Mouse (Mus musculus) midbrain, embryonic 15.5 days (tissue): ENCODE data around the gene Nap1l5. TPM values are rescaled to one million over a fixed set of nuclear protein-coding genes. Genes with fewer than 3 reads are reported as not detected.
A peak's percentile ranks its signal among the peaks of the same experiment; 100 is the strongest.

ENCODE experiments used
- ATAC-seq: fragments of 200-750 bp; cut with Nextera tagmentation; replicated peaks from 2 replicates; pipeline ENCODE4 v1.8.0; 2017; ENCODE audit warnings: moderate TSS enrichment
- H3K27ac ChIP-seq: fragments of 300-500 bp; sonication (generic); 2 replicates; pipeline ENCODE4 v1.5.1; 2015; ENCODE audit warnings: mild to moderate bottlenecking, inconsistent platforms
- H3K27me3 ChIP-seq: fragments of 300-500 bp; sonication (generic); replicated peaks from 2 replicates; pipeline ENCODE4 v1.6.1; 2015; ENCODE audit warnings: inconsistent platforms
- H3K36me3 ChIP-seq: fragments of 300-500 bp; sonication (generic); replicated peaks from 2 replicates; pipeline ENCODE4 v1.6.1; 2015; ENCODE audit warnings: inconsistent platforms
- H3K4me1 ChIP-seq: fragments of 300-500 bp; sonication (generic); 2 replicates; pipeline ENCODE4 v1.6.1; 2015; ENCODE audit warnings: inconsistent platforms
- H3K4me2 ChIP-seq: fragments of 300-500 bp; sonication (generic); 2 replicates; pipeline ENCODE4 v1.6.1; 2015; ENCODE audit warnings: inconsistent platforms, mild to moderate bottlenecking, moderate library complexity
- H3K4me3 ChIP-seq: fragments of 300-500 bp; sonication (generic); 2 replicates; pipeline ENCODE4 v1.5.1; 2015; ENCODE audit warnings: mild to moderate bottlenecking, inconsistent platforms
- H3K9ac ChIP-seq: fragments of 300-500 bp; sonication (generic); 2 replicates; pipeline ENCODE4 v1.6.1; 2015; ENCODE audit warnings: mild to moderate bottlenecking, inconsistent platforms
- H3K9me3 ChIP-seq: fragments of 300-500 bp; sonication (generic); 2 replicates; pipeline ENCODE4 v1.6.1; 2016; ENCODE audit warnings: inconsistent platforms
- WGBS: fragments of 180-500 bp; shearing (Covaris S2); methylation state at CpG from one replicate; pipeline ENCODE4 v1.1.7; 2015; ENCODE audit warnings: mixed read lengths; 5-methylcytosine and 5-hydroxymethylcytosine counted together
- polyA plus RNA-seq: library from polyadenylated mRNA; unstranded; fragments of >200 nt; fragmentation: Nextera tagmentation; extraction: Ambion mirVana; gene quantifications from 2 replicates; pipeline ENCODE4 v1.2.1, GENCODE M21; 2015

Nap1l5 gene
- polyA plus RNA-seq, 1 experiment from 2014 or later, result 248 TPM

DNA sequence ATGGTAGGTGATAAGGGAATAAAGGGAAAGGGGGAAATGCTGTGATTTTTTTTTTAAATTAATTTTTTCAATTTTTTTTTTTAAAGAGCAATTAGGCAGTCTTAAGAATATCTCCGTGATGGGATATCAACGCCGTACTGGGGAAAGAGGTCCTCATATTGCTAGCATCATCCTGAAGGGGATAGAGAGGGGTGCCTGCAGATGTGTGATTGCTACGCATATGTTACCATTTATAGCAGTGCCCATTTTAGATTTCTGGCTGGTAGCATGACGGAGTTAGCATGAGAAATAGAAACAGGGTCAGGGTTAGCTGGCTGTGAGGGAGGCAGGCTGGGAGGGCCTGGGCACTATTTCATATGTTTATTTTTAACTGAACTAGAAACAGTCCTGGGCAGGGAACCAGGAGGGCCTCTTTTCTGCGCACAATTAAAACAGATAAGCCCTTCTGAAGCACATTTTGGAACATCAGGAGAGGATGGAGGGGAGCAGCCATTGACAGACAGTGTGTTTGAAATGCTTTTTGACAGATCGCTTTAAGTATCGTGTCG lies 44.4 kb downstream of the Nap1l5 start:
- Histone ChIP-seq H3K36me3 (no peaks in the 10 kb centered on the region), H3K27ac (no peak overlapping the region), H3K4me2 (no peak overlapping the region), H3K9me3 (no peaks in the 10 kb centered on the region), H3K4me1 (0 out of 2 replicates have a peak, but pooled peaks cover 6% of the 10 kb centered on the region), H3K4me3 (no peak overlapping the region), H3K9ac (no peak overlapping the region), H3K27me3 (no peaks in the 10 kb centered on the region)
- no peak; the same call in 1 of the 2 replicates for ATAC-seq
- WGBS, result 68% methylated on average over 9 of the region's 9 CpGs

DNA sequence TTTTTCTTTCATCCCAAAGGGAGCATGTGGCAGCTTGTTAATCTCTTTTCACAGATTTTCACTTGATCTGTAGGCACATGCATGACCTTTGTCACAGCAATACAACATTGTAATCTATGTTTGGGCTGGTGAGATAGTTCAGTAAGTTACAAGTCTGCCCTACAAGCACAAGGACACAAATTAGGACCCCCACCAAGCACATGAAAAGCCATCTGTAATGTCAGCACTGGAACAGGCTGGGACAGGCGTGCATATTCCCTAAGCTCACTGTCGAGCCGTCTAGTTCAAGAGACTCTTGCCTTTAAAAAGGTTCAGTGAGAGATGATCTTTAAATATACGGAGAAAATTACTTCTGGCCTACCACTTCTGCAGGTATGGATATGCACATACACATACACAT lies 47.4 kb downstream of the Nap1l5 start:
- Histone ChIP-seq H3K4me1 (peaks cover 14% of the 10 kb centered on the region), H3K27ac (no peak overlapping the region), H3K4me2 (no peak overlapping the region), H3K27me3 (no peaks in the 10 kb centered on the region), H3K9me3 (no peaks in the 10 kb centered on the region), H3K4me3 (no peak overlapping the region), H3K36me3 (no peaks in the 10 kb centered on the region), H3K9ac (no peak overlapping the region)
- ATAC-seq, result no peak
- WGBS, result 70% methylated on average over 4 of the region's 4 CpGs

DNA sequence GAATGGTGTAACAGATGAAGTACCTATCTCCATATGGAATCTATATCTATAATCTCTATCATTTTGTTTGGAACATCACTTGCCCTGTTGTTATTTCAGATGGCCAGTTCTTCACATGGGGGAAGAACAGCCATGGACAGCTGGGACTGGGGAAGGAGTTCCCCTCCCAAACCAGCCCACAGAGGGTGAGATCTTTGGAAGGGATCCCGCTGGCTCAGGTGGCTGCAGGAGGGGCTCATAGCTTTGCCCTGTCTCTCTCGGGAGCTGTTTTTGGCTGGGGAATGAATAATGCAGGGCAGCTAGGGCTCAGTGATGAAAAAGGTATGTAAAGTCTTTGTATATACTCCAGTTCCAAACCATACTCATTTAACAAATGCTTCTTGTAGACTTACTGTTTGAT lies 50.4 kb downstream of the Nap1l5 start:
- 56% methylated on average over 2 of the region's 2 CpGs for WGBS
- Histone ChIP-seq H3K9ac (no peak overlapping the region), H3K4me2 (no peak overlapping the region), H3K27ac (no peak overlapping the region), H3K4me3 (no peak overlapping the region), H3K4me1 (peaks cover 8% of the 10 kb centered on the region), H3K36me3 (no peaks in the 10 kb centered on the region), H3K27me3 (no peaks in the 10 kb centered on the region), H3K9me3 (no peaks in the 10 kb centered on the region)
- ATAC-seq, result no peak

DNA sequence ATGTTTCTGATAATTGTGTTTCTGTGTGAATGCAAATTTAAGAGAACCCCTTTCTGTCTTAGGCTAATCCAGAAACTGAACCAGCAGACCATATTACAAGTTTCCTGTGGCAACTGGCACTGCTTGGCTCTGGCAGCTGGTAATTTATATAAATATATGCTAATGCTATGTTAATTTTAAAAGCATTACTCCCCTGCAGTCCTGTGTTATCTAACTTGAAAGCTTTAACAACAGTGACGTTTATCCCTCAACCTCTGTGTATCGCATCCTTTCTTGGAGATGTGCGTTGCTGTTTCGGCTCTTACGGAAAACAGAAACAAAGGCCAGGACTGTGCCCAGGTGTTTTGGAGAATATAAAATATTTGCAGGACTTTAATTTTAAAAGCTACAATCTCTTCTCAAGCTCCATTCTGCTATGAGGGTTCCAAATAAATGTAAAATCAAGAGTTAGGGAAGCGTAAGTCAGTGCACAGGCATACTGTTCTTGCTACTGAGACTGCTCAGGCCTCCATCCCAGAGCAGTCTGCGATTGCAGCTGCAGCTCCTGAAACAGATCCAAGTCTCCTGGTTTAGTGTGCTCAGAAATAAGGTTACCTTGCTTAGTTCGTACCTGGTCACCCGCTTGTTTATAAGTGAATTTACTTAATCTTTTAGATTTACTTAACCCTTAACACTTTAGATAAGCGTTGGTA lies 51.1 kb downstream of the Nap1l5 start:
- Histone ChIP-seq H3K27me3 (no peaks in the 10 kb centered on the region), H3K9me3 (no peaks in the 10 kb centered on the region), H3K27ac (peak overlapping the region; percentile 70), H3K4me3 (no peak overlapping the region), H3K9ac (no peak overlapping the region), H3K36me3 (no peaks in the 10 kb centered on the region), H3K4me2 (no peak overlapping the region), H3K4me1 (peaks cover 8% of the 10 kb centered on the region)
- WGBS, result 60% methylated on average over 10 of the region's 10 CpGs
- ATAC-seq, result peak; percentile 70

Other genes with a start within 250 kb of the Nap1l5 start
- 28.4 and 31.3 TPM in 2 replicates for gene Herc3, start 75.6 kb downstream of the Nap1l5 start, polyA plus RNA-seq
- gene Fam13a, start 117.5 kb upstream of the Nap1l5 start, polyA plus RNA-seq, result 10.9 and 12.5 TPM in 2 replicates